Mouse (Mus musculus) kidney, adult 10 weeks (tissue): Measurements from ENCODE around the gene Gpatch2. TPM values are rescaled to one million over a fixed set of nuclear protein-coding genes. Genes with fewer than 3 reads are reported as not detected.

ENCODE experiments used
- polyA plus RNA-seq: library from polyadenylated mRNA; stranded (reverse); fragments of 350-450 nt; fragmentation: Illumina TruSeq; extraction: RNeasy Lipid Tissue Mini Kit (QIAGEN cat#74804); gene quantifications from one replicate; pipeline ENCODE4 v1.2.3, GENCODE M21; 2014; ENCODE audit warnings: low read depth, low replicate concordance

Gene Gpatch2
- 12.8 TPM for polyA plus RNA-seq

DNA sequence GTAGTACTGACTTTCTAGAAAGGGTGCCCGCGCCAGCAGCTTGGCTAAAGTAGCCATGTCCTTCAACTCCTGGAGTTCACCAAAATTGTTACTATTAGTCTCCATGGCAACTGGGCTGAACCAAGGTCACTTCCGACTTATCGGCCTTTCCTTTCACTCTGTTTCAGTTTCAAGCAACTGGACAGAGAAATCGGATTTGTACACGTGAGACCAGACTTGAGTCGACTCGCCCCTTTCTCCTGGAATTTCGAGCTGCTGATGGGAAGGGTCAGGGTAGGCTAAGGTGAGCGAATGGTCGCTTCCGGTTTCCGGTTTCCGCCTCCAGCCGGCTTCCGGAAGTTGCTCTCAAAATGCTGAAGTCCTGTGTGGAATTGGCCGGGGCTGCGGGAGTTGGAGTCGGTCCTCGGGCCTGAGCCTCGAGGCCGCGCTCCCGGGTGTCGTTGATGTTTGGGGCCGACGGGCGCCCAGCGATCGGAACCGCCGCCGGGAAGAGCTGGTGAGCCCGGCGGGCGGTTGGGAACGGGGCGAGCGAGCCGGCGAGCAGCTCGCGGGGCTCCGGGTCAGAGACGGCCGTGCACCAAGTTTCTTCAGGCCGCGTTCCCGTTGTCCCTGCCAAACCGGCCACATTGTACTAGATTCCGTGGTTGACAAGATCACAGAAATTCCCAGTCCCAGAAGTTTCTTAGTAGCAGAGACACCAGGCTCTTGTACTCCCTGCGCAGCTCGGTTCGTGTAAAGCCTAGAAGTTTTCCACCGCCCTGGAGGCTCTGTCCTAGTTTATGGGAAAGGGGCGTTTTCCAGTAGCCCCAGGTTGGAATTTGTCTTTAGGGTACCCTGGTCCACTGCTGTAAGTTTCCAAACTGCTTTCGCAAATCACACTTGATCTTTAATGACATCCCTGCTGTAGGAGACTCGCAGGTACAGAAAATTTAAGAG lies at the start of gene Gpatch2, which contains the start of gene Spata17:
Gpatch2 (plus strand) TSS at position 328 of the 936 bp plus-strand sequence.
Spata17 (minus strand) TSS at position 285 of the 936 bp plus-strand sequence.

Other genes starting within 250 kb of the Gpatch2 start
- gene D1Pas1, start 248.1 kb upstream of the Gpatch2 start, polyA plus RNA-seq = not detected
- 4.3 TPM for gene Spata17, start within 50 bp of the Gpatch2 start, polyA plus RNA-seq